Mouse (Mus musculus) thymus, postnatal 14 days (tissue): ENCODE measurements at regions not wholly inside any gene's neighbourhood (a gene's known extent, or its start where the extent isn't known, plus 50 kb on each side); places are given as distances from the start of the nearest gene placed in this dataset.
"Not testable (repeated sequence)": the region's sequence is repeated elsewhere in the genome, so short reads cannot be mapped to it uniquely, and the experiment has no call there.

Experiments
- DNase-seq: peaks from one replicate; pipeline ENCODE4 v3.0.0; 2021

GRCm38 (mm10) chr4:71409867-71410266 is 347.9 kb downstream of the Gm11232 start:
- no peak for DNase-seq

- DNase-seq, result no peak
Measured at GRCm38 (mm10) chr4:71390444-71390843, 367.3 kb downstream of the Gm11232 start.

- DNase-seq, result no peak
Measured at GRCm38 (mm10) chr4:71369276-71369675, 388.5 kb downstream of the Gm11232 start.

GRCm38 (mm10) chr4:71363761-71364160 is 394.0 kb downstream of the Gm11232 start:
- no peak for DNase-seq

- no peak for DNase-seq
Measured at GRCm38 (mm10) chr4:71357626-71358025, 400.1 kb downstream of the Gm11232 start.

GRCm38 (mm10) chr4:71356714-71357113 is 401.1 kb downstream of the Gm11232 start:
- DNase-seq, result no peak

- no peak for DNase-seq
Measured at GRCm38 (mm10) chr4:71356310-71356709, 401.5 kb downstream of the Gm11232 start.

- no peak for DNase-seq
Measured at GRCm38 (mm10) chr4:71351880-71352279, 405.9 kb downstream of the Gm11232 start.

GRCm38 (mm10) chr4:71343068-71343467 is 414.7 kb downstream of the Gm11232 start:
- DNase-seq, result no peak

GRCm38 (mm10) chr4:71338582-71338981 is 419.2 kb downstream of the Gm11232 start:
- no peak for DNase-seq

GRCm38 (mm10) chr4:71332672-71333071 is 425.1 kb downstream of the Gm11232 start:
- no peak for DNase-seq

GRCm38 (mm10) chr4:71332018-71332417 is 425.7 kb downstream of the Gm11232 start:
- DNase-seq, result peak; percentile 5

- no peak for DNase-seq
Measured at GRCm38 (mm10) chr4:71316605-71317004, 441.2 kb downstream of the Gm11232 start.

GRCm38 (mm10) chr4:71307176-71307612 is 450.6 kb downstream of the Gm11232 start:
- DNase-seq, result no peak

- no peak for DNase-seq
Measured at GRCm38 (mm10) chr4:71306690-71307089, 451.1 kb downstream of the Gm11232 start.

GRCm38 (mm10) chr4:71295716-71296115 is 462.0 kb downstream of the Gm11232 start:
- not testable (repeated sequence) for DNase-seq

- peak; percentile 47 for DNase-seq
Measured at GRCm38 (mm10) chr4:71291741-71292149, 466.0 kb downstream of the Gm11232 start.

- DNase-seq, result peak; percentile 46
Measured at GRCm38 (mm10) chr4:71291111-71291740, 466.5 kb downstream of the Gm11232 start.

- no peak for DNase-seq
Measured at GRCm38 (mm10) chr4:71283147-71283546, 474.6 kb downstream of the Gm11232 start.

- DNase-seq, result no peak
Measured at GRCm38 (mm10) chr4:71279710-71280109, 478.1 kb downstream of the Gm11232 start.

- no peak for DNase-seq
Measured at GRCm38 (mm10) chr4:71259897-71260296, 497.9 kb downstream of the Gm11232 start.

- no peak for DNase-seq
Measured at GRCm38 (mm10) chr4:71230497-71230872, 527.3 kb downstream of the Gm11232 start.

- no peak for DNase-seq
Measured at GRCm38 (mm10) chr4:71229796-71230496, 527.8 kb downstream of the Gm11232 start.

- no peak for DNase-seq
Measured at GRCm38 (mm10) chr4:71226653-71227052, 531.1 kb downstream of the Gm11232 start.

- DNase-seq, result no peak
Measured at GRCm38 (mm10) chr4:71218060-71218459, 539.7 kb downstream of the Gm11232 start.
